Mouse (Mus musculus) right cerebral cortex, postnatal 10 days (tissue): Measurements from ENCODE around the gene Zpr1.
A peak's percentile ranks its signal among the peaks of the same experiment; 100 is the strongest.

Source experiments
- DNase-seq, 2 experiments: peaks; one replicate each; pipeline ENCODE4 v3.0.0; 2021; ENCODE audit warnings: low spot score in 2 of 2

The Zpr1 gene

GRCm38 (mm10) chr9:46328572-46329249 lies 55.8 kb downstream of the Zpr1 start:
- DNase-seq = peak; percentile 80

GRCm38 (mm10) chr9:46329250-46329648 lies 56.4 kb downstream of the Zpr1 start:
- no peak for DNase-seq

GRCm38 (mm10) chr9:46329801-46330585 lies 57.1 kb downstream of the Zpr1 start:
- no peak for DNase-seq

- DNase-seq = no peak
These were observed 57.7 kb downstream of the Zpr1 start for GRCm38 (mm10) chr9:46330586-46330895.

- DNase-seq = peak in 1 of 2 experiments; percentile 9
These were observed 58.4 kb downstream of the Zpr1 start for GRCm38 (mm10) chr9:46331301-46331700.
